Mouse (Mus musculus): ENCODE measurements around the gene Raet1e.
"Not testable (repeated sequence)": the region's sequence is repeated elsewhere in the genome, so short reads cannot be mapped to it uniquely, and the experiment has no call there.

Gene Raet1e

DNA sequence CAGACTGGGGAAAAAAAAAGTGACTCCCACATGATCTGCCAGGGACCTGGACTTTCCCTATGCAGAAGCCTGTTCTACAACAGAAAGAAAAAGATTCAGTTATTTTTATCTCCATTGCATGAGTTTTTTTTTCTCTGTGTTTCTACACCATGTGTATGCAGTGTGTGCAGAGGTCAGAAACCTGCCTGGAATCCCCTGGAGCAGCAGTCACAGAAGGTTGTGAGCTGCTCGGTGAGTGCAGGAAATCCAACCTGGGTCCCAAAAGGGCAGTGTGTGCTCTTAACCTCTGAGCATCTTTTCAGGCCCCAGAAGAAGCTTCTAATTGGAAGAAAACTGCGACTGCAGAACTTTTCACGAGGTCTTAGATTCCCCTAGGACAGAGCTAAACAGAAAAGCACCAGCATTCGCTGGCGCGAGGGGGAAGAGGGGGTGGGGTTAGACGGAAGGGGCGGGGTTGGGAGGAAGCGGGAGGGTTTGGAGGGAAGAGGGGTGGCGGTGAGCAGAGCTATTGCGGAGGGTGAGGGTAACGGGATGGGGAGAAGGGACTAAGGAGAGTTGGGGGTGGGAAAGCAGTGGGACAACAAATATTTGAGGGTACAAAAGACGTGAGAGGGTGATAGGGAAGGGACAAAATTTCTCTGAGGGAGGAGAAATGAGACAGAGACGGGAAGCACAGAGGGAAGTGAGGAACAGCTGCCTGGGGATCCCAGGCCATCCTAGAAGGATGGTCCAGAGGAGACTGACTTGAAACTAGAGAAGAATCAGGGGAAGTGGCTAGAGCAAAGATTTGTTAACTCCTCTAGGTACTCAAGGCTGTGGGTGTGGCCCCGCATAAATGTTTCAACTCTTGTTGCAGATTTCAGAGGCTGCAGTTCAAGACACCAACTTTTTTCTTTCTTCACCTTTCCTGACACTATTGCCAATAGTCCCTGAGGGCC lies 203.3 kb downstream of the Raet1e start:
- peak; percentile 36 for DNase-seq (ENCODE audit: low read depth, low spot score)

DNA sequence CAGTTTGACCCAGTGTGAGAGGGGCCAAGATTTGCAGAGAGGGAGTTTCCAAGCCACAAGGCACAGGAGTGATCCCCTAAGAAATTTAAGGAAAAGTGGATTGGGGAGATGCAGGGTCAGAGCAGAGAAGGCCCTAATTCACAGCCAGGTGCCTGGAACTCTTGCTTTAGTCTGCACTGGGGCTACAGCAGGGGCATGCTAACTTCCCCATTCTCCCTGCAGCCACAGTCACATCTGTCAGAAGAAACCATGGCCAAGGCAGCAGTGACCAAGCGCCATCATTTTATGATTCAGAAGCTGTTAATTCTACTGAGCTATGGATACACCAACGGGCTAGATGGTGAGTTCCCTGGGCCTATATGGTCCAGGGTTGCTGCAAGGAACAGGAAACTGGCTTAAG lies 204.1 kb downstream of the Raet1e start:
- DNase-seq (ENCODE audit: low read depth, low spot score) = not testable (repeated sequence)

DNA sequence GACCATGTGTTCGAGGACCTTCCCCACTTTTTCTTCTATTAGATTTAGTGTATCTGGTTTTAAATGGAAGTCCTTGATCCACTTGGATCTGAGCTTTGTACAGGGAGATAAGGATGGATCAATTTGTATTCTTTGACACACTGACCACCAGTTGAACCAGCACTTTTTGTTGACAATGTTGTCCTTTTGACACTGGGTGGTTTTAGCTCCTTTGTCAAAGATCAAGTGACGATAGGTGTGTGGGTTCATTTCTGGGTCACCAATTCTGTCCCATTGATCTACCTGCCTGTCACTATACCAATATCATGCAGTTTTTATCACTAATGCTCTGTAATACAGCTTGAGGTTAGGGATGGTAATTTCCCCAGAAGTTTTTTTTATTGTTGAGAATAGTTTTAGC lies 206.5 kb downstream of the Raet1e start:
- DNase-seq (ENCODE audit: low read depth, low spot score) = not testable (repeated sequence)

DNA sequence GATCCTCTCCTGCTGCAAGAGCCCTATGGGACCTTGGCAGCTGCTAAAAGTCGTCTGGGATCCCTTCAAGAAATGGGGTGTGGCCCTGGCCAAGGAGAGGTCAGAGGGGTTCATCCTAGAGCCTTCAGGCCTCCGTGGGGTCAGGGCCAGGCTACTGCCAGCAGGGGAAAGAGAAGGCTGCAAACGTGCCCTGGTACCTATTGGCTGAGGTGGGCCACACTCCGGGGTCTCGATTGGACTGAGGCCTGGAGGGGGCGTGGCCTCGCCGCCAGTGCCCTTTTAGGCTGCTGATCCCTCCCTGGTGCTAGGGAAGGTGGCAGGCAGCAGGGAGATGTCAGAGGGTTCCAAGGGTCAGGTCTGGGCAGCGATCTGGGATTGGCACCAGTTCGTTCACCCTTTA lies 222.9 kb downstream of the Raet1e start:
- DNase-seq (ENCODE audit: low read depth, low spot score) = not testable (repeated sequence)

DNA sequence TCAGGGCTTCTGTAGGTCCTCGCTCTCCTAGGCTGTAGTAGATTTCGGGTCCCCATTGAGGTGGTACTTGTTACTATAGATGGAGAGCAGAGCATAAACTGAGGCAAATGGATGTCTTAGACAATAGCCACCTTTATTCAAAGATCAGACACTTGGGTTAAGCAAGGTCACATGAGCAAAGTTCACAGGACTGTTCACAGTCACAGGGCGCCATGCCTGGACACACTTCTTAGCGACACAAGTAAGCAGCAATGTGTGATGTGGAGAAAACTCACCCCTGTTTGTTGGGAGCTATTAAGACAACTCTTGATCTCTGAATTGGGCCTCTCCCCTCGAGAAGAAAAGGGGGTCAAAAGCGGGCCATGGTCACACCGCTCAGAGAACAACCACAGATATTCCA lies 231.8 kb downstream of the Raet1e start:
- not testable (repeated sequence) for DNase-seq (ENCODE audit: low read depth, low spot score)

DNA sequence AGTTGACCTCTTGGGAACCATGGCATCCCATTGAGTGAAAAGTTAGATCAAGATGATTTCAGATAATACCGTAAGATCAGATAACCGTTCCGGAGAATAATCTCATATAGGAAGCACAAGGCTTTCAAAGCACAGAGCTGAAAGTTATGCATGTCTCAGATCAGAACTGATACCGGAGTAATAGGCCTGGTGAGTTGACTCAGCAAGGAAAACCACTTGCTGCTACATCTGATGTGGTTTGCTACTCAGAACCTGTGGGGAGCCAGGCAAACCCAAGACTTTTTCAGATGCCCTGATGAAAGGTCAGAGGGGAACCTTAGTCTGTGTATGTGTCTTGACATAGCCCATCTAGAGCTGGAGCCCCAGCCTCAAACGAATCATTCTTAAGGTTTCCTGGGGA lies 233.2 kb downstream of the Raet1e start:
- DNase-seq (ENCODE audit: low read depth, low spot score) = not testable (repeated sequence)

DNA sequence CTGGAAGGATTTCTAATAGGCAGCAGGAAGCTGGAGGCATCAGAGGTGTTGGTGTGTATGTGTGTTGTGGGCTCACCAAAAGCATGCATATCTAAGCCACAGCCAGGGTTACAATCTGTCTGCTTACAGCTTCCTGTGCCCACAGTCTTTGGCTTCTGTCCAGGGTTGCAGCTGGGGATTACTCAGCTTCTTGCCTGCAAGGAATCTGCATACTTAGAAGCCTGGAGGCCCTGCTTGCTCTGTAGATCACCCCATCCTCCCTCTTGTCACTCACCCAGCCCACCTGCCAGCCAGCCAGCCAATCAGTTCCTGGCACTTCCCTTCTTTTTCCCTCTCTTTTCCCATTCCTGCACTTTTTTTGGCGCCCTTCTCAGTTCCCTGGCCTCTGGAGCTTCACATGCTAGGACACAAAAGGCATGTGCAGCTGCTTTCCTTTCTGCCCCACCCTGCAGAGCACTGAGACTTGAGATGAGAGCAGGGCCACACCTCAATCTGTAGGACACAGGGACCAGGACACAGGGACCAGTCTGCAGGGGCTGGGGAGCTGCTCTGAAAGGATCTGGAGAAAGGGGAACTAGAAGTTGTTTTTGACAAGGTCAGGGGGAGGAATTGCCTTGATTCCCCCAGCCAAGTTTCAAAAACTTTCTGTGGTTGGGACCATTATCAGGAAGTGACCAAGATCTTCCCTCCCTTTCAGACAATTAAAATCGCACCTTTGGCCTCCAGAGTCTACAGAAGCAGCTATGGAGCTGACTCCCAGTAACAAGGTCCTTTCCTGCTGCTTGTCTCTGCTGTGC lies 234.9 kb downstream of the Raet1e start:
- not testable (repeated sequence) for DNase-seq (ENCODE audit: low read depth, low spot score)

DNA sequence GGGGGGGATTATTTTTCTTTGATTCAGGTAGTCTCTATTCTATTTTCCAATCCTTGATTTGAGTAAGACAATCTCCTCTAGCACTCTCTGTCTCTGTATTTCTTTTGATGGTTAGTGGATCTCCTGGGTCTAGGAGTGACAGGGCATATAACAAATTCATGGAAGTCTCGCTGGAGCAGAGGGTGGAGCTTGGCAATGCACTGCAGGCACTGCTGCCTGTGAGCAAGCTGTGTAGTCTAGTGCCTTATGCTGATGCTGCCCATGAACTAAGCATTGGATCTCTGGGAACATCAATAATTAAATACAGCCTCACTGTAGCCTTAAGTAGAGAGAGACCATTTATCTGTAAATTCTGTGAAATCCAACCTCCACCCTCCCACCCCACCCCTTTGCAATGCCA lies 238.3 kb downstream of the Raet1e start:
- not testable (repeated sequence) for DNase-seq (ENCODE audit: low read depth, low spot score)

DNA sequence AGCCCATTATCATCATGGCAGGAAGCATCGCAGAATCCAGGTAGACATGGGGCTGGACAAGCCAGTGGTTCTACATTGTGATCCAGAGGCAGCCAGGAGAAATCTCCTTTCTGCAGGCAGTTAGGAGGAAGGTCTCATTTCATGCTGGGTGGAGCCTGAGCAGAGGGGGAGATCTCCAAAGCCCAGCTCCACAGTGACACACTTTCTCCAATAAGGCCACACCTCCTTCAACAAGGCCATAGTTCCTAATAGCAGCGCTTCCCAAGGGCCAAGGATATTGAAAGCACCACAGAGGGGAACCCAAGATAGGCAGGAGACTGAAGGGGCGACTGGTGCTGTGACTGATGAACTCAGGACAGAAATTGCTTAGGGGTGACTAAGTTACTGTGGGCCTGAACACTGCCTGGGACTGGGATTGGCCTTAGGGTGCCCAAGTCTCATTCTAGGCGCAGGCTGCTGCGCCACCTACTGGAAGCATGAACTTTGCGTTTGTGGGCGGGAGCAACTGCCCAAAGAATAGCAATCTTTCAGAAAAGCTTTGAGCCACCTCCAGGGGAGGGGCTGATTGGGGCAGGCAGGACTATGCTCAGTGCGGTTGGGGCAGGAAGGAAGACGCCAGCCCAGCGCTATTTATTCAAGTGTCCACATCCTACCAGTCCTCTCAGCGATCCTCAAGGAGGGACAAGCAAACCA lies 244.0 kb downstream of the Raet1e start:
- DNase-seq (ENCODE audit: low read depth, low spot score) = not testable (repeated sequence)

DNA sequence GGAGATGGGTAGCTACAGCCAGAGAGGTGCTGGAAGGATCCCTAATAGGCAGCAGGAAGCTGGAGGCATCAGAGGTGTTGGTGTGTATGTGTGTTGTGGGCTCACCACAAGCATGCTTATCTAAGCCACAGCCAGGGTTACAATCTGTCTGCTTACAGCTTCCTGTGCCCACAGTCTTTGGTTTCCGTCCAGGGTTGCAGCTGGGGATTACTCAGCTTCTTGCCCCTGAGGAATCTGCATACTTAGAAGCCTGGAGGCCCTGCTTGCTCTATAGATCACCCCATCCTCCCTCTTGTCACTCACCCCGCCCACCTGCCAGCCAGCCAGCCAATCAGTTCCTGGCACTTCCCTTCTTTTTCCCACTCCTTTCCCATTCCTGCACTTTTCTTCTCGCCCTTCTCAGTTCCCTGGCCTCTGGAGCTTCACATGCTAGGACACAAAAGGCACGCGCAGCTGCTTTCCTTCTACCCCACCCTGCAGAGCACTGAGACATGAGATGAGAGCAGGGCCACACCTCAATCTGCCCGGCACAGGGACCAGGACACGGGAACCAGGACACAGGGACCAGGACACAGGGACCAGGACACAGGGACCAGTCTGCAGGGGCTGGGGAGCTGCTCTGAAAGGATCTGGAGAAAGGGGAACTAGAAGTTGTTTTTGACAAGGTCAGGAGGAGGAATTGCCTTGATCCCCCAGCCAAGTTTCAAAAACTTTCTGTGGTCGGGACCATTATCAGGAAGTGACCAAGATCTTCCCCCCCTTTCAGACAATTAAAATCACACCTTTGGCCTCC lies 255.5 kb downstream of the Raet1e start:
- DNase-seq (ENCODE audit: low read depth, low spot score) = not testable (repeated sequence)
